In genomic region chr5:137683388-137684293, GRCm38 (mm10) we compare ENCODE assay signal across 8 mouse cellular contexts. TPM values are rescaled to one million over a fixed set of nuclear protein-coding genes. Genes with fewer than 3 reads are reported as not detected.
DNase-seq lines count a peak whose midpoint lies in the region; ATAC-seq and TF ChIP-seq lines count a peak whose summit lies in the region.

No protein-coding gene starts in this region.

- TF ChIP-seq CTCF in MEL (IDR thresholded peaks at IDR 0.05 in 2 of 3, conservative IDR thresholded peaks at IDR 0.05 in 1 of 3; ENCODE audit: control insufficient read depth in 1 of 3, insufficient read depth in 1 of 3, low read depth in 2 of 3, low read length in 3 of 3, poor library complexity in 1 of 3, severe bottlenecking in 1 of 3), result no peak

- intact Hi-C loops in gastrocnemius, postnatal 14 days (cut with DNase I; ENCODE audit: low total_unique reads), result no loop called here

- peak overlapping the region; percentile 77 for H3K27ac ChIP-seq in MEL (ENCODE audit: control insufficient read depth, low read depth, low read length)
- H3K27ac ChIP-seq in forebrain, embryonic 10.5 days, result peak overlapping the region; percentile 91

- 19% methylated on average over 28 of the region's 28 CpGs for WGBS in forebrain, embryonic 10.5 days

- peak overlapping the region; percentile 83 for H3K9ac ChIP-seq in MEL (ENCODE audit: control insufficient read depth, low read depth, low read length, poor library complexity, severe bottlenecking)

- TF ChIP-seq EP300 in MEL (IDR thresholded peaks at IDR 0.05; ENCODE audit: low read depth in 1 of 2, low read length in 2 of 2), result no peak; a peak in 1 of 4 replicates

- peaks cover 0 to 37% of the 10 kb centered on the region in 2 experiments; a peak in 3 of 4 replicates for H3K36me3 ChIP-seq in MEL (ENCODE audit: control insufficient read depth in 1 of 2, insufficient read depth in 2 of 2, low read length in 2 of 2)
- peaks cover 35% of the 10 kb centered on the region for H3K36me3 ChIP-seq in forebrain, embryonic 10.5 days (replicated peaks)

- no peaks in the 10 kb centered on the region for H3K9me3 ChIP-seq in MEL (replicated peaks; ENCODE audit: insufficient read depth, low read length)
- H3K9me3 ChIP-seq in forebrain, embryonic 10.5 days, result no peaks in the 10 kb centered on the region

- H3K4me1 ChIP-seq in MEL (ENCODE audit: control insufficient read depth in 1 of 2, insufficient read depth in 2 of 2, low read length in 2 of 2), result peaks cover 8 to 32% of the 10 kb centered on the region in 2 experiments; a peak in 3 of 4 replicates
- H3K4me1 ChIP-seq in forebrain, embryonic 10.5 days, result peaks cover 34% of the 10 kb centered on the region

- H3K27me3 ChIP-seq in MEL (ENCODE audit: control insufficient read depth in 1 of 2, insufficient read depth in 2 of 2, low read length in 2 of 2), result no peaks in the 10 kb centered on the region
- H3K27me3 ChIP-seq in forebrain, embryonic 10.5 days (ENCODE audit: poor library complexity, severe bottlenecking), result peaks cover 15% of the 10 kb centered on the region

- TF ChIP-seq POLR2A in MEL (IDR thresholded peaks at IDR 0.05; ENCODE audit: control insufficient read depth in 1 of 2, insufficient read depth in 1 of 2, low read depth in 1 of 2, low read length in 2 of 2, poor library complexity in 1 of 2), result no peak; a peak in 1 of 4 replicates

- peak overlapping the region; percentile 63 to 91 for H3K4me3 ChIP-seq in MEL (ENCODE audit: control insufficient read depth in 1 of 2, insufficient read depth in 1 of 2, low read depth in 2 of 2, low read length in 2 of 2)
- peak overlapping the region; percentile 82 for H3K4me3 ChIP-seq in forebrain, embryonic 10.5 days

- ATAC-seq in megakaryocyte progenitor cell, adult 5-6 weeks (replicated peaks; ENCODE audit: poor library complexity), result peak; percentile 8; the same call in 1 of the 2 replicates

- TF ChIP-seq RAD21 in MEL (IDR thresholded peaks at IDR 0.05; ENCODE audit: low read depth, low read length), result no peak

- DNase-seq in gastrocnemius, postnatal 14 days, result peak; percentile 25
- no peak for DNase-seq in gastrocnemius, postnatal 4 days (ENCODE audit: low spot score in 2 of 2)
- peak; percentile 88 for DNase-seq in MEL (ENCODE audit: low read depth, low spot score)
- DNase-seq in forebrain, embryonic 10.5 days (ENCODE audit: extremely low spot score, low spot score), result no peak
- DNase-seq in kidney, adult 9 months, result peak; percentile 55
- peak; percentile 59 for DNase-seq in thymus, postnatal 0 days (ENCODE audit: low spot score)
- DNase-seq in layer of hippocampus, postnatal 14 days (ENCODE audit: low spot score in 2 of 2), result no peak

- peaks cover 45% of the 10 kb centered on the region for H3K79me2 ChIP-seq in MEL (ENCODE audit: control insufficient read depth, insufficient read depth, low read length, poor library complexity)

TF ChIP-seq in MEL, 35 proteins besides CTCF, POLR2A, EP300 and RAD21:
- peak; percentile 50; the same call in 1 of the 2 replicates for TF ChIP-seq TBP (IDR thresholded peaks at IDR 0.05; ENCODE audit: low read depth, low read length)
- TF ChIP-seq MYC (IDR thresholded peaks at IDR 0.05; ENCODE audit: low read depth, low read length), result 0 out of 2 replicates have a peak, but pooled peaks have one; percentile 24
- peak; percentile 75 for TF ChIP-seq SIN3A (IDR thresholded peaks at IDR 0.05; ENCODE audit: low read length)
- TF ChIP-seq JUND (IDR thresholded peaks at IDR 0.05; ENCODE audit: low read depth, low read length), result no peak
- no peak for TF ChIP-seq GATA1 (IDR thresholded peaks at IDR 0.05; ENCODE audit: low read depth, low read length)
- TF ChIP-seq MAX (IDR thresholded peaks at IDR 0.05; ENCODE audit: low read length), result 0 out of 2 replicates have a peak, but pooled peaks have one; percentile 29
- peak; percentile 19; the same call in 1 of the 2 replicates for TF ChIP-seq MAFK (IDR thresholded peaks at IDR 0.05; ENCODE audit: borderline replicate concordance, low read depth, low read length)
- TF ChIP-seq MXI1 (IDR thresholded peaks at IDR 0.05; ENCODE audit: low read depth, low read length), result peak; percentile 67
- no peak for TF ChIP-seq HCFC1 (IDR thresholded peaks at IDR 0.05; ENCODE audit: low read depth, low read length)

RNA-seq across cellular contexts. Expression of gene Agfg2, which starts 0.9 kb away (rescaled TPM):
- total RNA-seq in gastrocnemius, postnatal 14 days (2021), result 1 to 10 TPM; 4.9 to 5.8 TPM
- total RNA-seq in gastrocnemius, postnatal 4 days (2021), result 1 to 10 TPM; 7.8 to 7.9 TPM
- 18.7 and 30.0 TPM in 2 replicates for total RNA-seq in MEL (2012; rRNA removed)
- 10 to 100 TPM in 1 of 2 experiments, not detected in 1; 38.9 TPM for polyA plus RNA-seq in MEL (2012; ENCODE audit: insufficient read depth in 1 of 2, insufficient read length in 2 of 2, low read depth in 1 of 2, low replicate concordance in 2 of 2, missing spikeins in 1 of 2)
- 27.2 and 28.0 TPM in 2 replicates for polyA plus RNA-seq in forebrain, embryonic 10.5 days (2016; fragmentation: Nextera tagmentation; extraction: Ambion mirVana)
- total RNA-seq in megakaryocyte progenitor cell, adult 5-6 weeks (2015), result 8.6 and 9.8 TPM in 2 replicates
- 10.5 and 14.2 TPM in 2 replicates for total RNA-seq in megakaryocyte progenitor cell, adult 5-6 weeks (2017)
- 109 and 142 TPM in 2 replicates for polyA plus RNA-seq in thymus, postnatal 0 days (2015; fragmentation: Nextera tagmentation; extraction: Ambion mirVana)
- total RNA-seq in layer of hippocampus, postnatal 14 days (2021), result 10 to 100 TPM; 51.7 to 56.5 TPM

RNA-seq across cellular contexts. Expression of gene Irs3, which starts 38.1 kb away (rescaled TPM):
- under 1 TPM; 0.33 to 0.47 TPM for total RNA-seq in gastrocnemius, postnatal 14 days (2021)
- 1 to 10 TPM in 1 of 2 experiments, under 1 TPM in 1; 0.59 to 1.2 TPM for total RNA-seq in gastrocnemius, postnatal 4 days (2021)
- 0.10 TPM in 1 of 2 replicates, not detected in the other for total RNA-seq in MEL (2012; rRNA removed)
- polyA plus RNA-seq in MEL (2012; ENCODE audit: insufficient read depth in 1 of 2, insufficient read length in 2 of 2, low read depth in 1 of 2, low replicate concordance in 2 of 2, missing spikeins in 1 of 2), result not detected
- polyA plus RNA-seq in forebrain, embryonic 10.5 days (2016; fragmentation: Nextera tagmentation; extraction: Ambion mirVana), result 0.31 and 0.42 TPM in 2 replicates
- total RNA-seq in megakaryocyte progenitor cell, adult 5-6 weeks (2015), result not detected in 2 replicates
- not detected in 2 replicates for total RNA-seq in megakaryocyte progenitor cell, adult 5-6 weeks (2017)
- polyA plus RNA-seq in thymus, postnatal 0 days (2015; fragmentation: Nextera tagmentation; extraction: Ambion mirVana), result 0.09 TPM in 1 of 2 replicates, not detected in the other
- not detected for total RNA-seq in layer of hippocampus, postnatal 14 days (2021)

RNA-seq across cellular contexts. Expression of gene Sap25, which starts 42.5 kb away (rescaled TPM):
- 1 to 10 TPM; 1.8 to 2.0 TPM for total RNA-seq in gastrocnemius, postnatal 14 days (2021)
- total RNA-seq in gastrocnemius, postnatal 4 days (2021), result 1 to 10 TPM; 3.2 to 3.8 TPM
- 1.9 and 3.0 TPM in 2 replicates for total RNA-seq in MEL (2012; rRNA removed)
- polyA plus RNA-seq in MEL (2012; ENCODE audit: insufficient read depth in 1 of 2, insufficient read length in 2 of 2, low read depth in 1 of 2, low replicate concordance in 2 of 2, missing spikeins in 1 of 2), result 10 to 100 TPM in 1 of 2 experiments, not detected in 1; 22.7 TPM
- 7.3 and 9.8 TPM in 2 replicates for polyA plus RNA-seq in forebrain, embryonic 10.5 days (2016; fragmentation: Nextera tagmentation; extraction: Ambion mirVana)
- 24.9 and 29.5 TPM in 2 replicates for total RNA-seq in megakaryocyte progenitor cell, adult 5-6 weeks (2015)
- total RNA-seq in megakaryocyte progenitor cell, adult 5-6 weeks (2017), result 14.2 and 18.0 TPM in 2 replicates
- 30.0 and 32.9 TPM in 2 replicates for polyA plus RNA-seq in thymus, postnatal 0 days (2015; fragmentation: Nextera tagmentation; extraction: Ambion mirVana)
- 1 to 10 TPM; 6.3 to 6.6 TPM for total RNA-seq in layer of hippocampus, postnatal 14 days (2021)

RNA-seq across cellular contexts. Expression of gene Gm20605, which starts 54.7 kb away (rescaled TPM):
- total RNA-seq in gastrocnemius, postnatal 14 days (2021), result 1 to 10 TPM; 3.0 to 3.6 TPM
- 10 to 100 TPM in 1 of 2 experiments, 1 to 10 TPM in 1; 8.6 to 11.0 TPM for total RNA-seq in gastrocnemius, postnatal 4 days (2021)
- total RNA-seq in MEL (2012; rRNA removed), result 2.4 and 2.5 TPM in 2 replicates
- polyA plus RNA-seq in MEL (2012; ENCODE audit: insufficient read depth in 1 of 2, insufficient read length in 2 of 2, low read depth in 1 of 2, low replicate concordance in 2 of 2, missing spikeins in 1 of 2), result 10 to 100 TPM in 1 of 2 experiments, not detected in 1; 12.7 TPM
- polyA plus RNA-seq in forebrain, embryonic 10.5 days (2016; fragmentation: Nextera tagmentation; extraction: Ambion mirVana), result 11.7 and 14.0 TPM in 2 replicates
- total RNA-seq in megakaryocyte progenitor cell, adult 5-6 weeks (2015), result 5.5 and 8.3 TPM in 2 replicates
- 4.3 and 8.0 TPM in 2 replicates for total RNA-seq in megakaryocyte progenitor cell, adult 5-6 weeks (2017)
- 16.7 and 20.8 TPM in 2 replicates for polyA plus RNA-seq in thymus, postnatal 0 days (2015; fragmentation: Nextera tagmentation; extraction: Ambion mirVana)
- total RNA-seq in layer of hippocampus, postnatal 14 days (2021), result 10 to 100 TPM; 11.0 to 14.7 TPM

RNA-seq across cellular contexts. Expression of gene Lrch4, which starts 54.7 kb away (rescaled TPM):
- total RNA-seq in gastrocnemius, postnatal 14 days (2021), result 10 to 100 TPM; 14.8 to 15.3 TPM
- 10 to 100 TPM; 19.2 to 23.0 TPM for total RNA-seq in gastrocnemius, postnatal 4 days (2021)
- 9.1 and 9.7 TPM in 2 replicates for total RNA-seq in MEL (2012; rRNA removed)
- 100 to 1,000 TPM in 1 of 2 experiments, 10 to 100 TPM in 1; 47.0 to 239 TPM for polyA plus RNA-seq in MEL (2012; ENCODE audit: insufficient read depth in 1 of 2, insufficient read length in 2 of 2, low read depth in 1 of 2, low replicate concordance in 2 of 2, missing spikeins in 1 of 2)
- polyA plus RNA-seq in forebrain, embryonic 10.5 days (2016; fragmentation: Nextera tagmentation; extraction: Ambion mirVana), result 29.0 and 33.4 TPM in 2 replicates
- total RNA-seq in megakaryocyte progenitor cell, adult 5-6 weeks (2015), result 37.8 and 38.0 TPM in 2 replicates
- total RNA-seq in megakaryocyte progenitor cell, adult 5-6 weeks (2017), result 27.3 and 29.5 TPM in 2 replicates
- polyA plus RNA-seq in thymus, postnatal 0 days (2015; fragmentation: Nextera tagmentation; extraction: Ambion mirVana), result 201 and 205 TPM in 2 replicates
- 10 to 100 TPM; 14.7 to 19.5 TPM for total RNA-seq in layer of hippocampus, postnatal 14 days (2021)

Comparison
In these comparisons a context has a peak if more than half of its experiments do, and no peak if none do; other contexts are left out.
1. DNase-seq: peak in gastrocnemius, postnatal 14 days (single experiment), MEL (single experiment), kidney, adult 9 months (single experiment) and thymus, postnatal 0 days (single experiment); none in gastrocnemius, postnatal 4 days (0 of 2), forebrain, embryonic 10.5 days (single experiment) and layer of hippocampus, postnatal 14 days (0 of 2).